Mouse (Mus musculus) heart, postnatal 0 days (tissue): Measurements from ENCODE around the gene Map3k5.

ENCODE experiments used
- CTCF ChIP-seq: IDR thresholded peaks from 2 replicates; pipeline ENCODE4 v1.5.1; 2016; ENCODE audit warnings: antibody characterized with exemption, control low read depth, low read depth
- EP300 ChIP-seq: IDR thresholded peaks from 2 replicates; pipeline ENCODE4 v1.6.1; 2016; ENCODE audit warnings: antibody characterized with exemption, low read depth

DNA sequence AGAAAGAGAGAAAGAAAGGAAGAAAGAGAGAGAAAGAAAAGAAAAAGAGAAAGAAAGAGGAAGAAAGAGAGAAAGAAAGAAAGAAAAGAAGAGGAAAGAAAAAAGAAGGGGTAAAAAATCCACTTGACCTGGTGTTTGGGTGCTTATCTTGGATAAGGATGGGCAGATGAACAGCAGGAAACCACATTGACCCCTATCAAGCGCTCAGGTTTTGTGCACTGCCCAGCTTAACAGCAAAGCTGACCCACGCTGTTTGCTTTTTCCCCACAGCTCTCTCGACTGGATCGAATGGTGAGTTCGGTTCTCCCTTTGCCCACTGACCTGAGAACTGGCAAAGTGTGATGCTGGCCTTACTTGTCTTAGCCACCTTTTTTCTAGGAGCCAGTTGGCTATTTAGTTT is 177.2 kb downstream of the Map3k5 start:
- TF ChIP-seq CTCF, result no peak
- no peak for TF ChIP-seq EP300
